Mouse (Mus musculus): ENCODE measurements around the gene Adam19.

DNA sequence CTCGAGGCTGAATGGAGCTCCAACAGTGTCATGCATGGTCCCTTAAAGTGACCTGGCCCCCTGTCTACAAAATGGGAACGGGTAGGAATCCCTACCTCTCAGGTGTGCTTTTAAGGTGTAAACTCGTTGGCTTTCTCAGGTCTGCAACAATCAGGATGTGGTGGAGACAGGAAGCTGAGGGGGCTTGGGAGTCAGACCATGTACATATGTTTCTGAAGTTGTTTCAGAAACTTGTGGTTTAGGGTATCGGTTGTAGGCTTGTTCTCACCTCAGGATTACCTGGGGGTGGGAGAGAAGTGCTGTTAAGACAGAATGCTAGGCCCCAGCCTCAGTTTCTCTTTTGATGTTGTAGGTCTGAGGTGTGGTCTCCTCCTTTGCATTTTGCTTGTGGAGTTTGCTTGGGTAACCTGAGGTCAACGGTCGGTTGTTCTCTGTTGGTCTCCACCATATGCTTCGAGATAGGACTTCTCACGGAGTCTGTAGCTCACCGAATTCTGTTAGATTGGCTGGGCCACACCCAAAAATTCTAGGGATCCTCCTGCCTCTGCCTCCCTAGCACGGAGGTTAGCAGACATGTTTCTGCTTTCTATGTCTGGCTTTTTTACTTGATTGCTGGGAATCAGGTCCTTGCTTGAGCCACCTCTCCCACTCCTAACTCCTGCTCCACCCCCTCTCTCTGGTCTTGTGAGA, 34.4 kb downstream of the Adam19 start:
- no peak for TF ChIP-seq CTCF (IDR thresholded peaks at IDR 0.05; ENCODE audit: extremely low read depth, insufficient read depth, insufficient read length, insufficient replicate concordance)
- no peak for TF ChIP-seq POLR2A (IDR thresholded peaks at IDR 0.05; ENCODE audit: low read depth, low read length)
